Mouse (Mus musculus): ENCODE data around the gene Acot6. TPM values are rescaled to one million over a fixed set of nuclear protein-coding genes. Genes with fewer than 3 reads are reported as not detected.

The Acot6 gene
- total and polyA plus RNA-seq, 3 experiments: 0.08 TPM; not detected in 2

GRCm38 (mm10) chr12:84152352-84153190 lies 52.1 kb downstream of the Acot6 start:
- no peaks in the 10 kb centered on the region for H3K27me3 ChIP-seq (replicated peaks)
- H3K79me2 ChIP-seq (replicated peaks; ENCODE audit: control insufficient read depth, extremely low read depth, insufficient read depth, poor library complexity, severe bottlenecking): no peaks in the 10 kb centered on the region
- dilution Hi-C loops (cut with MboI; ENCODE audit: extremely low pct_ligation_motif_present, extremely low pct_unique_long_range_greater_than_20kb, low sequenced_read_pairs) (no loop called here), in situ Hi-C loops (cut with MboI; ENCODE audit: low pct_ligation_motif_present, low pct_unique_long_range_greater_than_20kb, low sequenced_read_pairs) (no loop called here)
- TF ChIP-seq E2F4 (IDR thresholded peaks at IDR 0.05; ENCODE audit: insufficient replicate concordance, low read depth, low read length) (no peak), CHD1 (IDR thresholded peaks at IDR 0.05; ENCODE audit: low read depth, low read length) (no peak), MYC (IDR thresholded peaks at IDR 0.05; ENCODE audit: low read depth, low read length) (no peak), ELF1 (IDR thresholded peaks at IDR 0.05; ENCODE audit: low read depth, low read length) (no peak), CTCF (conservative IDR thresholded peaks at IDR 0.05 in 1 of 2, IDR thresholded peaks at IDR 0.05 in 1 of 2; ENCODE audit: low read depth in 2 of 2, low read length in 2 of 2) (no peak), UBTF (IDR thresholded peaks at IDR 0.05; ENCODE audit: low read depth, low read length) (no peak), POLR2A (IDR thresholded peaks at IDR 0.05; ENCODE audit: low read depth, low read length) (no peak), SMC3 (IDR thresholded peaks at IDR 0.05; ENCODE audit: low read depth, low read length) (no peak), RAD21 (IDR thresholded peaks at IDR 0.05; ENCODE audit: low read depth, low read length) (no peak), GABPA (IDR thresholded peaks at IDR 0.05; ENCODE audit: insufficient replicate concordance, low read depth, low read length) (no peak), MAFK (IDR thresholded peaks at IDR 0.05; ENCODE audit: insufficient replicate concordance, low read length) (no peak), USF2 (conservative IDR thresholded peaks at IDR 0.05; ENCODE audit: low read depth, low read length) (no peak), POLR2AphosphoS2 (IDR thresholded peaks at IDR 0.05; ENCODE audit: low read depth, low read length) (no peak), TCF12 (IDR thresholded peaks at IDR 0.05; ENCODE audit: low read depth, low read length) (no peak), NRF1 (IDR thresholded peaks at IDR 0.05; ENCODE audit: low read depth, low read length) (no peak), MAZ (IDR thresholded peaks at IDR 0.05; ENCODE audit: low read depth, low read length) (no peak), ZMIZ1 (IDR thresholded peaks at IDR 0.05; ENCODE audit: low read depth, low read length) (no peak), PAX5 (IDR thresholded peaks at IDR 0.05; ENCODE audit: low read length) (no peak)
- no peak overlapping the region for H3K4me2 ChIP-seq (ENCODE audit: insufficient read depth, low read depth, poor library complexity, severe bottlenecking)
- H3K9me3 ChIP-seq (replicated peaks; ENCODE audit: low read length): no peaks in the 10 kb centered on the region
- no peak overlapping the region for H3K4me3 ChIP-seq (replicated peaks in 1 of 3; ENCODE audit: low read depth in 2 of 3, low read length in 2 of 3, poor library complexity in 1 of 3)
- H3K9ac ChIP-seq (ENCODE audit: insufficient read depth, low read depth): no peak overlapping the region
- no peak overlapping the region for H3K27ac ChIP-seq (ENCODE audit: insufficient read depth, low read depth)
- H3K36me3 ChIP-seq (replicated peaks in 1 of 2; ENCODE audit: control insufficient read depth in 1 of 2, insufficient read depth in 1 of 2, low read length in 1 of 2): peaks cover 48 to 89% of the 10 kb centered on the region in 2 experiments
- DNase-seq (ENCODE audit: extremely low read depth): no peak
- no peaks in the 10 kb centered on the region for H3K4me1 ChIP-seq (ENCODE audit: control insufficient read depth in 1 of 2, insufficient read depth in 2 of 2)

GRCm38 (mm10) chr12:84153414-84153813 lies 53.0 kb downstream of the Acot6 start:
- DNase-seq (ENCODE audit: extremely low read depth): no peak
- in situ Hi-C loops (cut with MboI; ENCODE audit: low pct_ligation_motif_present, low pct_unique_long_range_greater_than_20kb, low sequenced_read_pairs): no loop called here
- H3K27ac ChIP-seq (ENCODE audit: insufficient read depth, low read depth): no peak overlapping the region
- no peak for TF ChIP-seq ZKSCAN1 (IDR thresholded peaks at IDR 0.05; ENCODE audit: borderline replicate concordance, low read depth, low read length)
- TF ChIP-seq MXI1 (IDR thresholded peaks at IDR 0.05; ENCODE audit: low read depth, low read length): no peak
- no peak for TF ChIP-seq JUN (IDR thresholded peaks at IDR 0.05; ENCODE audit: insufficient read depth, low read depth, low read length)
- no peak for TF ChIP-seq EP300 (IDR thresholded peaks at IDR 0.05; ENCODE audit: low read length)
- TF ChIP-seq ZMIZ1 (IDR thresholded peaks at IDR 0.05; ENCODE audit: low read depth, low read length): no peak
- no peak for TF ChIP-seq SIN3A (IDR thresholded peaks at IDR 0.05; ENCODE audit: low read length)
- TF ChIP-seq NRF1 (IDR thresholded peaks at IDR 0.05; ENCODE audit: low read depth, low read length): no peak
- no peak for TF ChIP-seq RCOR1 (conservative IDR thresholded peaks at IDR 0.05; ENCODE audit: low read depth, low read length)
- no peak for TF ChIP-seq MAX (IDR thresholded peaks at IDR 0.05; ENCODE audit: low read length)
- TF ChIP-seq E2F4 (IDR thresholded peaks at IDR 0.05; ENCODE audit: insufficient replicate concordance, low read depth, low read length): no peak
- no peak for TF ChIP-seq UBTF (IDR thresholded peaks at IDR 0.05; ENCODE audit: low read depth, low read length)
- no peak for TF ChIP-seq CHD1 (IDR thresholded peaks at IDR 0.05; ENCODE audit: low read depth, low read length)
- no peak for TF ChIP-seq JUND (conservative IDR thresholded peaks at IDR 0.05; ENCODE audit: low read depth, low read length)
- no peak for TF ChIP-seq NELFE (IDR thresholded peaks at IDR 0.05; ENCODE audit: low read depth, low read length)
- TF ChIP-seq ETS1 (conservative IDR thresholded peaks at IDR 0.05; ENCODE audit: low read depth, low read length): no peak
- no peak for TF ChIP-seq ZC3H11A (IDR thresholded peaks at IDR 0.05; ENCODE audit: low read depth, low read length)
- TF ChIP-seq GABPA (IDR thresholded peaks at IDR 0.05; ENCODE audit: insufficient replicate concordance, low read depth, low read length): no peak
- no peak for TF ChIP-seq KAT2A (IDR thresholded peaks at IDR 0.05; ENCODE audit: insufficient replicate concordance, low read length)
- TF ChIP-seq MYC (IDR thresholded peaks at IDR 0.05; ENCODE audit: low read depth, low read length): no peak
- no peak for TF ChIP-seq BHLHE40 (IDR thresholded peaks at IDR 0.05; ENCODE audit: low read depth, low read length)
- no peaks in the 10 kb centered on the region for H3K4me1 ChIP-seq (ENCODE audit: control insufficient read depth in 1 of 2, insufficient read depth in 2 of 2)
- H3K36me3 ChIP-seq (replicated peaks in 1 of 2; ENCODE audit: control insufficient read depth in 1 of 2, insufficient read depth in 1 of 2, low read length in 1 of 2): peaks cover 50 to 89% of the 10 kb centered on the region in 2 experiments
- no peaks in the 10 kb centered on the region for H3K79me2 ChIP-seq (replicated peaks; ENCODE audit: control insufficient read depth, extremely low read depth, insufficient read depth, poor library complexity, severe bottlenecking)
- H3K4me2 ChIP-seq (ENCODE audit: insufficient read depth, low read depth, poor library complexity, severe bottlenecking): no peak overlapping the region
- H3K9me3 ChIP-seq (replicated peaks; ENCODE audit: low read length): no peaks in the 10 kb centered on the region
- dilution Hi-C loops (cut with MboI; ENCODE audit: extremely low pct_ligation_motif_present, extremely low pct_unique_long_range_greater_than_20kb, low sequenced_read_pairs): no loop called here
- H3K27me3 ChIP-seq (replicated peaks): no peaks in the 10 kb centered on the region
- H3K9ac ChIP-seq (ENCODE audit: insufficient read depth, low read depth): no peak overlapping the region
- H3K4me3 ChIP-seq (replicated peaks in 1 of 3; ENCODE audit: low read depth in 2 of 3, low read length in 2 of 3, poor library complexity in 1 of 3): no peak overlapping the region

Measured in CH12.LX (cell line).